Mouse (Mus musculus) G1E (cell line): Measurements from ENCODE around the gene Mtcp1. TPM values are rescaled to one million over a fixed set of nuclear protein-coding genes. Genes with fewer than 3 reads are reported as not detected.
A peak's percentile ranks its signal among the peaks of the same experiment; 100 is the strongest.

ENCODE experiments used
- ATAC-seq: 2 replicates; pipeline ENCODE4 v1.8.0; 2016; ENCODE audit warnings: mild to moderate bottlenecking; ENCODE audit not compliant: insufficient number of reproducible peaks, poor library complexity, low FRiP score, severe bottlenecking; ENCODE audit errors: extremely low read depth
- DNase-seq: peaks from one replicate; pipeline ENCODE4 v3.0.0; 2012; ENCODE audit warnings: low spot score
- H3K27me3 ChIP-seq: 2 replicates; pipeline ENCODE4 v1.6.1; 2012; ENCODE audit warnings: mild to moderate bottlenecking, low read length, inconsistent platforms; ENCODE audit not compliant: insufficient read depth
- H3K36me3 ChIP-seq: replicated peaks from 2 replicates; pipeline ENCODE3; 2012; ENCODE audit warnings: mild to moderate bottlenecking, inconsistent platforms
- H3K4me1 ChIP-seq: 2 replicates; pipeline ENCODE4 v1.6.1; 2012; ENCODE audit warnings: low read depth, low read length, inconsistent platforms, mixed read lengths; ENCODE audit not compliant: insufficient read depth
- H3K4me3 ChIP-seq: 2 replicates; pipeline ENCODE4 v1.5.1; 2012; ENCODE audit warnings: low read depth, mild to moderate bottlenecking, inconsistent platforms, low read length, moderate library complexity, mixed read lengths
- H3K9me3 ChIP-seq: replicated peaks from 2 replicates; pipeline ENCODE4 v1.6.1; 2012; ENCODE audit warnings: inconsistent platforms
- CTCF ChIP-seq: IDR thresholded peaks from 2 replicates; pipeline ENCODE4 v1.5.1; 2012; ENCODE audit warnings: low read depth, low read length, inconsistent platforms, mixed read lengths
- GATA1 ChIP-seq: IDR thresholded peaks from 2 replicates; pipeline ENCODE4 v1.6.1; 2012; ENCODE audit warnings: borderline replicate concordance, low read length, inconsistent platforms, mixed read lengths
- GATA2 ChIP-seq: IDR thresholded peaks from 2 replicates; pipeline ENCODE4 v1.6.1; 2012; ENCODE audit warnings: low read depth, low read length, inconsistent platforms, borderline replicate concordance
- POLR2AphosphoS5 ChIP-seq: IDR thresholded peaks from 2 replicates; pipeline ENCODE4 v1.6.1; 2012; ENCODE audit warnings: low read depth, low read length, inconsistent platforms; ENCODE audit not compliant: insufficient replicate concordance
- TAL1 ChIP-seq: conservative IDR thresholded peaks from 2 replicates; pipeline ENCODE4 v1.6.1; 2012; ENCODE audit warnings: low read depth, low read length, inconsistent platforms, mixed read lengths
- polyA plus RNA-seq: library from polyadenylated mRNA; stranded (reverse); fragments of >175 nt; gene quantifications from 2 replicates; pipeline ENCODE4 v1.2.3, GENCODE M21; 2012
- total RNA-seq, 2 experiments: library from RNA; stranded (forward) in 1 of 2; stranded (reverse) in 1 of 2; fragments of 200-1000 nt in 1 of 2; fragments of >200 nt in 1 of 2; fragmentation: Nextera tagmentation in 1 of 2; gene quantifications; 2 replicates each; pipeline ENCODE4 v1.2.3; 2014 to 2017

Gene Mtcp1
- total and polyA plus RNA-seq, 3 experiments: 0.99 to 24.9 (median 21.6) TPM

- DNase-seq: peak; percentile 6
- Histone ChIP-seq H3K4me1 (no peaks in the 10 kb centered on the region), H3K4me3 (peak within 1 kb of the TSS; percentile 71), H3K36me3 (no peaks in the 10 kb centered on the region), H3K27me3 (no peaks in the 10 kb centered on the region), H3K9me3 (no peaks in the 10 kb centered on the region)
- no peak for TF ChIP-seq GATA2
- no peak for TF ChIP-seq CTCF
- no peak for TF ChIP-seq POLR2AphosphoS5
- no peak for TF ChIP-seq TAL1
- TF ChIP-seq GATA1: no peak
- ATAC-seq: peak; percentile 83
Measured at GRCm38 (mm10) chrX:75382195-75382771, 34.1 kb downstream of the Mtcp1 start, which contains the start of the genes Fundc2 and F8. Fundc2 (plus strand) TSS chrX:75382399. F8 (minus strand) TSS chrX:75382615.

- TF ChIP-seq GATA2 (no peak), TAL1 (no peak), GATA1 (no peak), POLR2AphosphoS5 (no peak), CTCF (no peak)
- Histone ChIP-seq H3K9me3 (no peaks in the 10 kb centered on the region), H3K36me3 (no peaks in the 10 kb centered on the region), H3K27me3 (no peaks in the 10 kb centered on the region), H3K4me3 (peak overlapping the region; percentile 71; the same call in 1 of the 2 replicates), H3K4me1 (no peaks in the 10 kb centered on the region)
- DNase-seq (no peak), ATAC-seq (no peak)
Measured at GRCm38 (mm10) chrX:75381699-75382098, 34.7 kb downstream of the Mtcp1 start.

GRCm38 (mm10) chrX:75381176-75381575 lies 35.2 kb downstream of the Mtcp1 start:
- no peaks in the 10 kb centered on the region for H3K4me1 ChIP-seq
- no peak overlapping the region; the same call in 1 of the 2 replicates for H3K4me3 ChIP-seq

GRCm38 (mm10) chrX:75376815-75377214 lies 39.6 kb downstream of the Mtcp1 start:
- TF ChIP-seq CTCF (no peak), TAL1 (peak; percentile 71), GATA2 (no peak)
- H3K27me3 ChIP-seq: no peaks in the 10 kb centered on the region
- H3K4me1 ChIP-seq: no peaks in the 10 kb centered on the region; the same call in 1 of the 2 replicates
- no peak overlapping the region for H3K4me3 ChIP-seq
- no peak for DNase-seq
- ATAC-seq: peak; percentile 70
- no peaks in the 10 kb centered on the region for H3K36me3 ChIP-seq
- H3K9me3 ChIP-seq: no peaks in the 10 kb centered on the region

More at GRCm38 (mm10) chrX:75381176-75381575, 35.2 kb downstream of the Mtcp1 start:
- H3K9me3 ChIP-seq: no peaks in the 10 kb centered on the region
- DNase-seq (no peak), ATAC-seq (no peak)
- no peaks in the 10 kb centered on the region for H3K36me3 ChIP-seq
- no peaks in the 10 kb centered on the region for H3K27me3 ChIP-seq
- TF ChIP-seq GATA2: no peak
- no peak for TF ChIP-seq GATA1
- no peak for TF ChIP-seq CTCF
- no peak for TF ChIP-seq TAL1
- TF ChIP-seq POLR2AphosphoS5: no peak

GRCm38 (mm10) chrX:75372666-75373425 lies 43.5 kb downstream of the Mtcp1 start:
- H3K9me3 ChIP-seq: no peaks in the 10 kb centered on the region
- DNase-seq (no peak), ATAC-seq (no peak)
- H3K27me3 ChIP-seq: no peaks in the 10 kb centered on the region
- TF ChIP-seq POLR2AphosphoS5: no peak
- no peak for TF ChIP-seq GATA1
- TF ChIP-seq CTCF: no peak
- TF ChIP-seq TAL1: no peak
- no peak for TF ChIP-seq GATA2
- no peaks in the 10 kb centered on the region for H3K36me3 ChIP-seq
- H3K4me3 ChIP-seq: no peak overlapping the region
- no peaks in the 10 kb centered on the region; the same call in 1 of the 2 replicates for H3K4me1 ChIP-seq

- Histone ChIP-seq H3K27me3 (no peaks in the 10 kb centered on the region), H3K9me3 (no peaks in the 10 kb centered on the region), H3K36me3 (no peaks in the 10 kb centered on the region), H3K4me3 (no peak overlapping the region), H3K4me1 (no peaks in the 10 kb centered on the region)
- DNase-seq (no peak), ATAC-seq (no peak)
- TF ChIP-seq CTCF: no peak
- no peak for TF ChIP-seq GATA2
- no peak for TF ChIP-seq TAL1
- TF ChIP-seq GATA1: no peak
Measured at GRCm38 (mm10) chrX:75370197-75370596, 46.2 kb downstream of the Mtcp1 start.

Other genes starting within 250 kb of the Mtcp1 start
- gene Fundc2, start 34.2 kb downstream of the Mtcp1 start, total RNA-seq (2014; fragmentation: Nextera tagmentation): 34.9 and 43.3 TPM in 2 replicates
- 123 and 197 TPM in 2 replicates for gene Fundc2, start 34.2 kb downstream of the Mtcp1 start, total RNA-seq (2017)
- gene Fundc2, start 34.2 kb downstream of the Mtcp1 start, polyA plus RNA-seq: 2.5 and 4.7 TPM in 2 replicates
- 6.5 and 7.1 TPM in 2 replicates for gene F8, start 34.0 kb downstream of the Mtcp1 start, total RNA-seq (2014; fragmentation: Nextera tagmentation)
- 2.4 and 4.5 TPM in 2 replicates for gene F8, start 34.0 kb downstream of the Mtcp1 start, total RNA-seq (2017)
- 0.09 and 0.17 TPM in 2 replicates for gene F8, start 34.0 kb downstream of the Mtcp1 start, polyA plus RNA-seq
- 25.4 and 38.8 TPM in 2 replicates for gene Cmc4, start within 50 bp of the Mtcp1 start, total RNA-seq (2014; fragmentation: Nextera tagmentation)
- gene Cmc4, start within 50 bp of the Mtcp1 start, total RNA-seq (2017): 19.4 and 20.5 TPM in 2 replicates
- 4.6 and 4.8 TPM in 2 replicates for gene Cmc4, start within 50 bp of the Mtcp1 start, polyA plus RNA-seq
- gene Brcc3, start within 50 bp of the Mtcp1 start, total RNA-seq (2014; fragmentation: Nextera tagmentation): 54.8 and 55.0 TPM in 2 replicates
- gene Brcc3, start within 50 bp of the Mtcp1 start, total RNA-seq (2017): 40.5 and 45.9 TPM in 2 replicates
- gene Brcc3, start within 50 bp of the Mtcp1 start, polyA plus RNA-seq: 0.94 and 1.2 TPM in 2 replicates
- 100 and 111 TPM in 2 replicates for gene Vbp1, start 97.7 kb upstream of the Mtcp1 start, total RNA-seq (2014; fragmentation: Nextera tagmentation)
- 136 TPM in 2 replicates for gene Vbp1, start 97.7 kb upstream of the Mtcp1 start, total RNA-seq (2017)
- gene Vbp1, start 97.7 kb upstream of the Mtcp1 start, polyA plus RNA-seq: 2.7 and 4.2 TPM in 2 replicates
- gene Rab39b, start 161.6 kb upstream of the Mtcp1 start, total RNA-seq (2014; fragmentation: Nextera tagmentation): not detected in 2 replicates
- 0.06 TPM in 1 of 2 replicates, not detected in the other for gene Rab39b, start 161.6 kb upstream of the Mtcp1 start, total RNA-seq (2017)
- not detected in 2 replicates for gene Rab39b, start 161.6 kb upstream of the Mtcp1 start, polyA plus RNA-seq